Mouse (Mus musculus): ENCODE measurements around the gene Cxcr4.

DNA sequence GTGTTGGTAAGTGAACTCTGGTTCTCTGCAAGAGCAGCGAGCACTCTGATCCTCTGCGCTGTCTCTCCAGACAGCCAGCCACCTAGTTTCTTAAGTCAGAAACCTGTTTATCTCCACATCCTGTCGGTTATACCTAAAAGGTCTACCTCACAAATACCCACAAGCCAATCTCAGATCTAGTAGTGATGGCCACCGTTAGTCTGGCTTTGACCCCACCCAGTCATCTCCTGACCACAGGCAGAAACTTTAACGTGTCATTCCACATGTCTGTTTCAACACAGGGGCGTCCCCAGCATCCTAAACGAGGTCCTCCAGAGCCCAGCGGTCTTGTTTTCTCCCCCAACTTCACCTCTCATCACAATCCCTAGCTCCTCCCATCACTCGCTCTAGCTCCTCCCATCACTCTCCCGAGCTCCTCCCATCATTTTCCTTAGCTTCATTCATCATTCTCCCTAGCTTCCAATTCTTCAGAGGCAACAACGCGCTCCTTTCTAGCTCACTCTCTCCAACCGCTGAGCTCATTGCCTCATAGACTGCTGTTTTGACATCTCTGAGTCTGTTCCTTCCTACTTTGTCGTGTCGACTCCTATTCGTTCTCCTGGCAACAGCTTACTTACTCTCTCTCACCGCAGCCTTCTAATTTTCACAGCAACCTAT lies 22.0 kb downstream of the Cxcr4 start:
- TF ChIP-seq CTCF (IDR thresholded peaks at IDR 0.05; ENCODE audit: low read depth) = no peak
- TF ChIP-seq EP300 (IDR thresholded peaks at IDR 0.05; ENCODE audit: low read depth) = no peak

Measured in heart, postnatal 0 days (tissue).